Mouse (Mus musculus) forebrain, embryonic 10.5 days (tissue): ENCODE measurements around the gene Bhlhe41. TPM values are rescaled to one million over a fixed set of nuclear protein-coding genes. Genes with fewer than 3 reads are reported as not detected.

Source experiments
- DNase-seq: peaks from one replicate; pipeline ENCODE4 v3.0.0-alpha.2; 2017; ENCODE audit warnings: low spot score; ENCODE audit errors: extremely low spot score
- H3K27ac ChIP-seq: fragments of 300-500 bp; sonication (generic); 2 replicates; pipeline ENCODE4 v1.5.1; 2016; ENCODE audit warnings: mild to moderate bottlenecking
- H3K27me3 ChIP-seq: fragments of 300-500 bp; sonication (generic); 2 replicates; pipeline ENCODE4 v1.6.1; 2016; ENCODE audit warnings: mild to moderate bottlenecking; ENCODE audit not compliant: poor library complexity, severe bottlenecking
- H3K36me3 ChIP-seq: fragments of 300-500 bp; sonication (generic); replicated peaks from 2 replicates; pipeline ENCODE4 v1.6.1; 2016; ENCODE audit warnings: mild to moderate bottlenecking, moderate library complexity
- H3K4me1 ChIP-seq: fragments of 300-500 bp; sonication (generic); 2 replicates; pipeline ENCODE4 v1.6.1; 2016
- H3K4me3 ChIP-seq: fragments of 300-500 bp; sonication (generic); 2 replicates; pipeline ENCODE4 v1.5.1; 2016; ENCODE audit warnings: mild to moderate bottlenecking, moderate library complexity
- H3K9me3 ChIP-seq: fragments of 300-500 bp; sonication (generic); 2 replicates; pipeline ENCODE4 v1.6.1; 2016; ENCODE audit warnings: mild to moderate bottlenecking, moderate library complexity
- WGBS: fragments of 180-500 bp; shearing (Covaris S2); methylation state at CpG from one replicate; pipeline ENCODE4 v1.1.7; 2016; 5-methylcytosine and 5-hydroxymethylcytosine counted together
- polyA plus RNA-seq: library from polyadenylated mRNA; unstranded; fragments of >200 nt; fragmentation: Nextera tagmentation; extraction: Ambion mirVana; gene quantifications from 2 replicates; pipeline ENCODE4 v1.2.1, GENCODE M21; 2016

The Bhlhe41 gene
- polyA plus RNA-seq, 1 experiment from 2014 or later, result 1.6 TPM

DNA sequence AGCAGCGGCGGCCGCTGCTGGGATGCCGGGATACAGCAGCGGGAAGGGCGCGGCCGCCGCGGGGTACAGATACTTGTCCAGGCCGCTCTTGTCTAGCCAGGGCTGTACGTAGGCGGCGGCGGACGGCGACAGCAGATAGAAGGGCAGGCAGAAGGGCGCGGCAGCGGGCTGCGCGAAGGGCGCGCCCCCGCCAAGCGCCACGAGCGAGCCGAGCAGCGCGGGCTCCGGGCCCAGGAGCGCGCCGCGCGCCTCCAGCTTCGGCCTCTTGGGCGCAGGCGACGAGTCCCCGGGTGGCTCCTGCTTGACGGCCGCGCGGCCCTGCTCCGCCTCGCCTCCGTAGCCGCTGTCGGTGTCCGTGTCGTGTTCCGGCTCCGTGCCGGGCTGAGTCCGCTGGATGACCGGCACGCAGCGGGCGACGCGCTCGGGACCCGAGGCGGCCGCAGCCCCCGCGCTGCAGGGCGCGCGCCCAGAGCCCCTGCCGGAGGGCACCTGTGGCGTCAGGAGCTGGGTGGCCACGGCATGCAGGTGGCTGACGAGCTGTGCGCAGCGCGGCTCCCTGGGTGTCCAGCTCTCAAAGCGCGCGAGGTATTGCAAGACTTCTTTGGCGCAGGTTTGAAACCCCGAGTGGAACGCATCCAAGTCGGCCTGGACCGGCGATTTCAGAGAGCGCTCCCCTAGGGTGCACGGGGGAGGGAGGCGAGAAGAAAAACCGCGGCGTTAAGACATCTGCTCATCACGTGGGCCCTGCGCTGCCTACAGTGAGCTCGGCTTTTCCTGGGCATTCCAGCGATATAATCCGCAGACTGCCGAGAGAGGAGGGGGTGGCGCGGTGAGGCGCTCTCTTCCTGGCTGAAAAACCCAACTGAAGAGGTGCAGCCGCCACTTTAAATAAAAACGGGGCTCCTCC lies 2.0 kb downstream of the Bhlhe41 start:
- H3K4me3 ChIP-seq, result peak overlapping the region; percentile 68
- peaks cover 94% of the 10 kb centered on the region for H3K27me3 ChIP-seq
- H3K27ac ChIP-seq, result peak overlapping the region; percentile 84
- DNase-seq, result peak; percentile 65
- under 1% methylated on average over 105 of the region's 105 CpGs for WGBS
- H3K9me3 ChIP-seq, result no peaks in the 10 kb centered on the region
- H3K36me3 ChIP-seq, result no peaks in the 10 kb centered on the region
- H3K4me1 ChIP-seq, result peaks cover 55% of the 10 kb centered on the region

DNA sequence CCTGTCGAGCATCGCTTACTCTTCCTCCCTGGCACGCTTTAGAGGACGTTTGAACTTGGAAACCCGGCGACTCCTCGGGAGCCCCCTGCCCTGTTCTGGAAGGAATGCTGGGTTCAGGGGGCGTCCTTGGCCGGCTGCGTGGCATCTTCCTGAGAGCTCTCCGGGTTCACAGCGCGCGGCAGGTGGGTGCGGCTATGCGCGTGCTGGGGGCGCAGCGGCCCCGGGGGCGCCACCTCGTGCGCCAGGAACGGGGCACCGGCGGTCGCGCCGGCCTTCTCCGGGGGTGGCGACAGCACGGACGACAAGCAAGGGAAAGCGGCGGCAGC lies 2.7 kb downstream of the Bhlhe41 start:
- Histone ChIP-seq H3K4me1 (peaks cover 55% of the 10 kb centered on the region), H3K9me3 (no peaks in the 10 kb centered on the region), H3K27me3 (peaks cover 93% of the 10 kb centered on the region), H3K27ac (peak overlapping the region; percentile 84), H3K36me3 (no peaks in the 10 kb centered on the region), H3K4me3 (peak overlapping the region; percentile 68)
- DNase-seq, result no peak
- WGBS, result under 1% methylated on average over 35 of the region's 35 CpGs

DNA sequence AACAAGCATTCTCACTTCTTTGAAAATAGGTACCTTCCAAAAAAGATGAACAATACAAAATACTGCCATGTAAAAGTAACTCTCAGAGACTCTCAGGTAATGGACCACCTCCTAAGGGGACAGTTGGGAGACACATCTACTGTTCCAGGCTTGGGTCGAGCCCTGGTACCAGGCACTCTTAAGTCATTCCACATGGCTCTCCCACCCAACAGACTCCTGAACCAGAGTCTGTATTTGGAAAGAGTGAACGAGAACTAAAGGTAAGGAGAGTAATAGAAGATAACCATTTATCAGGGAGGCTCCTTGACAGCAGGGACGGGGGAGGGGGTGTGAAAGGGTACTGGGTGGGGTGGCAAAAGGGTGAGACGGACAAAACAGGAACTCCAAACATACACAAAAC lies 3.0 kb downstream of the Bhlhe41 start:
- WGBS, result 18% methylated on average over 4 of the region's 4 CpGs
- H3K9me3 ChIP-seq, result no peaks in the 10 kb centered on the region
- H3K4me3 ChIP-seq, result peak overlapping the region; percentile 68
- no peak for DNase-seq
- peaks cover 58% of the 10 kb centered on the region for H3K4me1 ChIP-seq
- no peaks in the 10 kb centered on the region for H3K36me3 ChIP-seq
- H3K27me3 ChIP-seq, result peaks cover 93% of the 10 kb centered on the region
- H3K27ac ChIP-seq, result peak overlapping the region; percentile 84; the same call in 1 of the 2 replicates

- Histone ChIP-seq H3K27ac (no peak overlapping the region), H3K36me3 (no peaks in the 10 kb centered on the region), H3K4me1 (peaks cover 59% of the 10 kb centered on the region), H3K27me3 (peaks cover 87% of the 10 kb centered on the region), H3K4me3 (peak overlapping the region; percentile 68; the same call in 1 of the 2 replicates), H3K9me3 (no peaks in the 10 kb centered on the region)
- DNase-seq, result no peak
- WGBS, result 69% methylated on average over 9 of the region's 9 CpGs
These were observed 3.7 kb downstream of the Bhlhe41 start for GRCm38 (mm10) chr6:145861462-145862227.

DNA sequence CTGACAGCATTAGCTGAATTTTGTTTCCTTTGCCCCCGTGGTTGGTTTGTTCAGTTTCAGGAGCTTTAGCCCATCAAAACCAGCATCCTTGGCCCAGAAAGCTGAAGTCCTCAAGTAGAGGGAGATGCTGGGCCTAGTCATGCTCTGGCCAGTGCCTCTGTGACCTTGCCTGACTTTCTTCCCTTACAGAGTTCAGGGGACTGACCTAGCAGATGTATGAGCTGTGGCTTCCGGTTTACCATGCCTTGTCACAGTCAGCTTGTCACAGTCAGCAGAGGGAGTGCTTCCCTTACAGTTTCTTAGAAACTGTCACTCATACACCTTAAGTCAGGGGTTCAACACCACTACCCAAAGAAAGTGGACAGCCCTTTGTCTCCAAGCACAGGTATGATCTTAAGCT lies 5.0 kb downstream of the Bhlhe41 start:
- Histone ChIP-seq H3K4me1 (peaks cover 59% of the 10 kb centered on the region), H3K27me3 (peaks cover 74% of the 10 kb centered on the region), H3K9me3 (no peaks in the 10 kb centered on the region), H3K4me3 (no peak overlapping the region), H3K27ac (no peak overlapping the region), H3K36me3 (no peaks in the 10 kb centered on the region)
- DNase-seq, result no peak
- WGBS, result 66% methylated on average over 2 of the region's 2 CpGs

DNA sequence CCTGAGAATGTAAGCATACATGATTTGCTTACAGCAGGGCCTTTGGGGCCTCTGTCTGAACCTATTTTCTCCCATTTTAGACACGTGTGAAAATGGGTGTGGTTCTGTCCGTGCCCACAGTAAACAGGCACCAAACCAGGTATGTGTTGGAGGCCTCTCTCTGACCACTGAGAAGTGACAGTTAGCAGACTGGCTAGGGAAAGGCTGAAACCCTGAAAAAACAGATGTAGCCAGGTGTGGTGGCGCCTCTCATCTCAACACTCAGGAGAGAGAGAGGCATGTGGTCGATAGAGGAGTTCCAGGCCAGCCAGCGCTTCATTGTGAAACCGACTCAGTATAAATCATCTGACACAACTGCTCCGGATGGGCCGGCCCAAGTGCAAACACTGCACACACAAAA lies 6.9 kb downstream of the Bhlhe41 start:
- H3K9me3 ChIP-seq, result no peaks in the 10 kb centered on the region
- 84% methylated on average over 8 of the region's 8 CpGs for WGBS
- H3K27me3 ChIP-seq, result peaks cover 55% of the 10 kb centered on the region
- H3K27ac ChIP-seq, result no peak overlapping the region
- no peak for DNase-seq
- no peak overlapping the region for H3K4me3 ChIP-seq
- H3K4me1 ChIP-seq, result peaks cover 59% of the 10 kb centered on the region
- no peaks in the 10 kb centered on the region for H3K36me3 ChIP-seq

- Histone ChIP-seq H3K27me3 (peaks cover 45% of the 10 kb centered on the region), H3K27ac (no peak overlapping the region), H3K9me3 (no peaks in the 10 kb centered on the region), H3K4me3 (no peak overlapping the region), H3K4me1 (peaks cover 51% of the 10 kb centered on the region), H3K36me3 (no peaks in the 10 kb centered on the region)
- no peak for DNase-seq
- 86% methylated on average over 7 of the region's 7 CpGs for WGBS
These were observed 7.9 kb downstream of the Bhlhe41 start for GRCm38 (mm10) chr6:145857428-145857827.

GRCm38 (mm10) chr6:145855720-145856551 lies 9.4 kb downstream of the Bhlhe41 start:
- 4% methylated on average over 28 of the region's 28 CpGs for WGBS
- Histone ChIP-seq H3K27ac (peak overlapping the region; percentile 82), H3K9me3 (no peaks in the 10 kb centered on the region), H3K4me1 (peaks cover 49% of the 10 kb centered on the region), H3K4me3 (peak overlapping the region; percentile 34), H3K36me3 (no peaks in the 10 kb centered on the region), H3K27me3 (peaks cover 31% of the 10 kb centered on the region)
- DNase-seq, result peak; percentile 99

DNA sequence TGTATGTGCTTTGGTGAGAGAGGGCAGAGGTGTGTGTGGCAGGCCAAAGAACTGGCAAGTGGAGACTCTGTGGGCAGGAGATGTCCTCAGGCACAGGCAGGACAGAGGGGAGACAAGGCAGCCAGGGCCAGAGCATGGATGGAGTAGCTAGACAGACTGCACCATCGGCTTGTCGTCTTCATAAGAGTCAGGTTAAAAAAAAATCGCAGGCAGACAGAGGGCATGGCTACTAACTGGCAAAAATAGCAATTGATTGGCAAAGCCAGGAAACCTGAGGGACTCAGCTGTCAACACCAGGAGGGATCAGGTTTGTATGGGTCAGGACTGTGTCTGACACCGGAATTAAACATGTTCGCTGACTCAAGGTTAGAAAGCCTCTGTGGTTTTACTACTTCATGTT lies 10.6 kb downstream of the Bhlhe41 start:
- Histone ChIP-seq H3K27me3 (peaks cover 20% of the 10 kb centered on the region), H3K36me3 (no peaks in the 10 kb centered on the region), H3K27ac (peak overlapping the region; percentile 82; the same call in 1 of the 2 replicates), H3K9me3 (no peaks in the 10 kb centered on the region), H3K4me1 (peaks cover 52% of the 10 kb centered on the region), H3K4me3 (no peak overlapping the region)
- DNase-seq, result no peak
- WGBS, result 66% methylated on average over 5 of the region's 5 CpGs

- no peaks in the 10 kb centered on the region for H3K36me3 ChIP-seq
- peaks cover 12% of the 10 kb centered on the region for H3K27me3 ChIP-seq
- 91% methylated on average over 10 of the region's 10 CpGs for WGBS
- no peak overlapping the region for H3K27ac ChIP-seq
- no peak overlapping the region for H3K4me3 ChIP-seq
- H3K9me3 ChIP-seq, result no peaks in the 10 kb centered on the region
- H3K4me1 ChIP-seq, result peaks cover 48% of the 10 kb centered on the region
- no peak for DNase-seq
These were observed 11.8 kb downstream of the Bhlhe41 start for GRCm38 (mm10) chr6:145853356-145854079.

DNA sequence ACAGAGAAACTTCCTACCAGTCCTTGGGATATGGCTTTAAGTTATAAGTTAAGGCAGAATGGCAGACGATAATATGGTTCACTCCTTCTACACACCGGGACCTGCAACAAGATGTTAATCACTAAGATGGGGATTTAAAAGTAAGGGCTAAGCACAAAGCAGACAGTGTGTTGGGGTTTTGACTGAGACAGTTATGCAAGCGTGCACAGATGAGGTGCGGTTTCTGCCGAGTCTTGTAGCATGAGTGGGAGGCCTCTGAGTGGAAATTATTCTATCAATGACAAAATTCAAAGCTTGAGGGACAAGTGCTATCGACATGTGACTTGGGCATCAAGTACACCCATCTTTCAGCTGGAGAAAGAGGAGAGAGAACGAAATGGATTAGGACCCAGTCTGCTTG lies 12.7 kb downstream of the Bhlhe41 start:
- no peak overlapping the region for H3K27ac ChIP-seq
- 91% methylated on average over 7 of the region's 7 CpGs for WGBS
- peaks cover 48% of the 10 kb centered on the region for H3K4me1 ChIP-seq
- no peak overlapping the region for H3K4me3 ChIP-seq
- no peaks in the 10 kb centered on the region for H3K9me3 ChIP-seq
- DNase-seq, result no peak
- peaks cover 5% of the 10 kb centered on the region; the same call in 1 of the 2 replicates for H3K27me3 ChIP-seq
- H3K36me3 ChIP-seq, result no peaks in the 10 kb centered on the region

- peaks cover 41% of the 10 kb centered on the region for H3K4me1 ChIP-seq
- no peak overlapping the region for H3K27ac ChIP-seq
- no peak for DNase-seq
- H3K9me3 ChIP-seq, result no peaks in the 10 kb centered on the region
- H3K27me3 ChIP-seq, result no peaks in the 10 kb centered on the region
- 89% methylated on average over 11 of the region's 11 CpGs for WGBS
- H3K4me3 ChIP-seq, result no peak overlapping the region
- no peaks in the 10 kb centered on the region for H3K36me3 ChIP-seq
These were observed 13.4 kb downstream of the Bhlhe41 start for GRCm38 (mm10) chr6:145851956-145852355.
